Mouse (Mus musculus) monocyte, adult 2 months (primary cell): Measurements from ENCODE around the gene Hes7.

Experiments
- DNase-seq, 2 experiments: peaks; one replicate each; pipeline ENCODE4 v3.0.0; 2022; ENCODE audit warnings: low spot score in 2 of 2, low read depth in 1 of 2

Gene Hes7

GRCm38 (mm10) chr11:69135361-69135760, 15.2 kb downstream of the Hes7 start:
- no peak for DNase-seq

DNA sequence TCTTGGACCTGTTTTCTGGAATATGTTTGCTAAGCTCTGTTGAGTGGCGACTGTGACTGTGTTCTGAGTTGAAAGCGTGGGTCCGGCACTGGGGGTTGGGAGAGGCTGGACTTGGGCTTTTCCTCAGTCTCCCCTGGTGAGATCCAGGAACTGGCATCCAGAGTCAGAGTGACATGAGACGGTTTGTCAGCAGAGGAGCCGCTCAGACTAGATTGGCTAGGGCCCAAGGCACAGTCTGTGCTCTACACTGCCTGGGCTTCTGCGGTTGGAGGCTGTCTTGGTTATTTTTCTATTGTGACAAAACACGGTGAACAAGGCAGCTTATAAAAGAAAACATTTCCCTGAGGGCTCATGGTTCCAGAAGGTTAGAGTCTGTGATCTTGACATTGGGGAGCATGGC, 27.3 kb downstream of the Hes7 start:
- no peak for DNase-seq

DNA sequence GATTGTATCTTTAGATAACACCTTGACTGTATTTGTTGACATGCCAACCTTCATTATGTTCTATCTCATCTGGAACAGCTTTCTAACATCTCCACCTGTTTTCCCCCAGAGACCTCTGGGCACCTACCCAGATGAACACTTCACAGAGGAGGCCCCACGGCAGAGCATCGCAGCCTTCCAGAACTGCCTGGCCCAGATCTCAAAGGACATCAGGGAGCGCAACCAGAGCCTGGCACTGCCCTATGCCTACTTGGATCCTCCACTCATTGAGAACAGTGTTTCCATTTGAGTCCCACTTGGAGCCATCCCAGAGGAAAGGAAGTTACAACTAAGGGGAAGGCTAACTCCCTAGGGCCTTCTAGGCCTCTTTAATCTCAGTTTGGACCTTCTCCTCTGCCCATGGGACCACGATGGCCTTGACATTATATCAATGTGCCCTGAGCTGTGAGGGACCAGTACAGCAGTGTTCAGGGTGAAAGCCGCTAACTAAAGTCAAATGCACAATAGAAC, 28.3 kb downstream of the Hes7 start:
- no peak for DNase-seq

- no peak for DNase-seq
Measured at GRCm38 (mm10) chr11:69149728-69150127, 29.5 kb downstream of the Hes7 start.

DNA sequence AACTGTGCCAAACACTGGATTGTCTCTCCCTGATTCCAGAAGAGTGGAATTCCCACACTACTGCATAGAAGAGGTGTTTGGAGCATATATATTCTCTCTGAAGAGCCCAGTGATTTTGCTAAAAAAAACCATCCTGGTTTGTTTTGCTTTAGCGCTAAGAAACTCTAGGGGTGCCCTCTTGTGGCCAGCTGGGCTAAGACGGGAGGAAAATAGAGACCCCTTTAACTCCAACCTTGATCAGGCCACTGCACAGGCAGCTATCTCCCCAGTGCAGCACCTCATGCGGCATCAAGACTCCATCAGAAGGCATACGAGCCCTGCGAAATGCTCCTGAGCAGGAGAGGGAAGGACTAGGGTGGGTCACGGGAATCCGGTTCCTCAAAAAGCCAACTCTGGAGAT, 30.2 kb downstream of the Hes7 start:
- DNase-seq = no peak

DNA sequence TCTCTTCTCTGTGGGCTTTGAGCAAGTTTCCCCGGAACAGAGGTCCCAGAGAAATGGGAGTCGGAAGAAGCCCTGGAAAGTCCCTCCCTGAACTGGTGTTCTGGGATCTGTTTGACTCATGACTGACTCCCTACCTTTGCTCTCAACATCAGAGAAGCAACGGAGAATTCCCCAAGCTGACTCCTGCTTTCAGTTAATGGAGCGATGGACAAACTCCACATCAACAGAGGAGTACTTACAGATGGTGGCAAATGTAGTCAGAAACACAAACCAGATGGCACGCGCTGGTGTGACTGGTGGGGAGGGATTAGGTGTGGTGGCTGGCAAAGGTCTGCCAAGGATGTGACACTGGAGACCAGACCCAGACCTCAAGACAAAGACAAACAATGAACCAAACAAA, 30.8 kb downstream of the Hes7 start:
- no peak for DNase-seq

DNA sequence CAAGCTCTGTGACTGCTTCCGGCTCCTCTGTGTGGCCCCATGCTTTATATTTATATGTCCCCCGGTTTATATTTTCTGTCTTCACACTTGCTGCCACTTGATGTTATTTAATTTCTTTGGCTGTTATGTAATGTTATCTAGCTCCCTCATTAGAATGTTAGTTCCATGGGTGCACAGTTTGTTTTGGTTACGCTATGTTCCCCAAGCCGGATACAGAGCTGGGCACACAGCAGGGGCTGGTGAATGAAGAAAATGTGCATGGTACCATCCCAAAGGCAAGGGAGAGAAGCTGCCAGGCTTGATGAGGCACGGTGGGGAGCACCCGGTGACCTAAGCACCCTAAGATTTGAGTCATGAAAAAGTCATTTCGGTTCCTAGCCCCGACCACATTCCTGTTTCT, 33.6 kb downstream of the Hes7 start:
- no peak for DNase-seq

- DNase-seq = no peak
Measured at GRCm38 (mm10) chr11:69155351-69155750, 35.1 kb downstream of the Hes7 start.

DNA sequence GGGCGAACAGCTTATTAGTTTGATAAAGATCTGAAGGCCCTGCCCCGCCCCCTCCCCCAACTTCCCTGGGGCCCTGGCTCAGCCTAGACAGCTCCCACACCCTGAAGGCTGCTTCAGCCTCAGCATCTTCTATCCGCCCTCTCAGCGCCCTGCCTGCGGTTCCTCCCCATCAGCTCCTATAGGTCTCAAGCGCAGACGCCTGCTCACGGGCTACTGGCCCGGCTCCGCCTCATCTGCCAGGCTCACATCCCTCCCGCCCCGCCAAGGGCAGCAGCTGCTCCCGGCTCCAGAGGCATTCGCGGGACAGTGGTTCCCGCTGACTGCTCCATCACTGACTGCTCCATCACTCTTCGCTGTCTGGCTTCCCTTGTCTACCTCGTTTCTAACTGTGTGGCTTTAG, 36.6 kb downstream of the Hes7 start, which contains the start of gene Alox12b:
Gene Alox12b (plus strand): TSS at position 190 of the 400 bp plus-strand sequence.
- no peak for DNase-seq

DNA sequence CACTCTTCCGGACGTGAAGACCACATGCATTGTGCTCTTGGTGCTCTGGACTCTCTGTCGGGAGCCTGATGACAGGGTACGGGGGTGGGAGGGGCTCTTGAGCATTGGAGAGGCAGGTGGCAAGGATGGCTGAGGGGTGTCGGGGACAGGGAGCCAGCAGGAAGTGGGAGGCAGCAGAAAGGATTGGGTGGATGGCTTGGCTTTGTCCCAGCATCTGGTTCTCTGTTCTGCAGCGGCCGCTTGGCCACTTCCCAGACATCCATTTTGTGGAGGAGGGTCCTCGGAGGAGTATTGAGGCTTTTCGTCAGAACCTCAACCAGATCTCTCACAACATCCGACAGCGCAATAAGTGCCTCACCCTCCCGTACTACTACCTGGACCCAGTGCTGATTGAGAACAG, 49.1 kb downstream of the Hes7 start:
- DNase-seq = no peak

DNA sequence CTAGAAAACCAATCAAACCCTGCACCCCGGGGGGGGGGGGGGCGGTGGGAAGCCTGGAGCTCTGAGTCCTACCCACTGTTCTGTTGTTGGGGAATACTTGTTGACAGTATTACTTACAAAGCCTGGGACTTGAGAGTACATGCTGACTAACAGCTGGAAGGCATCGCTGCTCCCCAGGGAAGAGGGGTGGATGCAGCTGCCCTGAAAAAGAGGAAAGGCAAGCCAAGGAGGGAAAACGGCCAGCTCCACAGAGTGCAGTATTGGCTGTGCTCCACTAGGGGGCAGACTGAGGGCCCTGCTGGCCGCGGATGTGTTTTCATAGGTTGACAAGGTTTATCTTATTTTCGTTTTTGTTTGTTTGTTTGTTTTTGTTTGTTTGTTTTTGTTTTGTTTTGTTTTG, 51.4 kb downstream of the Hes7 start:
- DNase-seq = no peak

- DNase-seq = no peak
Measured at GRCm38 (mm10) chr11:69172606-69173005, 52.4 kb downstream of the Hes7 start.
